Mouse (Mus musculus) G1E (cell line): ENCODE measurements around the gene Psat1.

Experiments
- CTCF ChIP-seq: IDR thresholded peaks from 2 replicates; pipeline ENCODE4 v1.5.1; 2012; ENCODE audit warnings: low read depth, low read length, inconsistent platforms, mixed read lengths
- POLR2AphosphoS5 ChIP-seq: IDR thresholded peaks from 2 replicates; pipeline ENCODE4 v1.6.1; 2012; ENCODE audit warnings: low read depth, low read length, inconsistent platforms; ENCODE audit not compliant: insufficient replicate concordance

DNA sequence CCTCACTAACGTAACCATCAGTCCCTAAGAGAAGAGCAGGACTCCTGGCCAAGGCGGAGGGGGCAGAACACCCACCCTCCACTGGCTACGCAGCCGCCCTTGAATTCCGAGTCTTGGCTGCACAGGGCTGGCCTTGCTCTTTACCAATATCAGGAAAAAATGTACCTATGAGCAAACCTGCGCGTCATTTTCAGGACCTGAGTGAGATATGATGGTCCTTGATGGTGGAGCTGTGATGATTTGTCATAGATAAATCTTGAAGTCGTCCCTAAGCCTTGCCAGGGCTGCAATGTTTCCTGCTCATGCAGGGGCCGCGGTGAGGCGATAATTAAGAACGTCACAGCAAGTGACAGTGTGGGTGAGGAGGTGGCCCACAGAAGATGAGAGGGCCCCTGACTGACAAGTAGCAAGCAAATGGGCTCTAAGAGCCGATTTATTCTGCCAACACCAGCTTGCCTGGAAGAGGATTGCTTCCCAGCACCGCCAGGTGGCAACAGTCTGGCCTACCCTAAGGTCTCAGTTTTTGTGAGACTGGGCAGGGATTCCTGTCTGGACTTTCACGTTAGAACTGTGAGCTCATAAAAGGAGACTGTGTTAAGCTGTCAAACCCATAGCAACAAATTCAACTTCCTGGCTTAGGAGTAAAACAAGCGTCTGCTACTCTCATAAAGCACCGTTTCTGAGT is 16.0 kb upstream of the Psat1 start:
- TF ChIP-seq CTCF (no peak), POLR2AphosphoS5 (no peak)
